25 mouse cellular contexts compared by ENCODE assay signal in genomic region chr17:8775571-8776161, GRCm38 (mm10).
DNase-seq lines count a peak whose midpoint lies in the region; ATAC-seq and TF ChIP-seq lines count a peak whose summit lies in the region.
"Had no signal": no experiment of that assay in that cellular context is flagged by ENCODE, and none has a peak within 500 bp of the region (broad histone marks: within the 10 kb centered on the region; RNA-seq: fewer than 3 reads in every experiment).

No protein-coding gene starts in this region.

- no peak overlapping the region for H3K4me2 ChIP-seq in hindbrain, embryonic 15.5 days
- no peak overlapping the region for H3K4me2 ChIP-seq in hindbrain, embryonic 14.5 days (replicated peaks)
- H3K4me2 ChIP-seq: embryonic facial prominence, embryonic 15.5 days; forebrain, embryonic 13.5 days; limb, embryonic 15.5 days; liver, embryonic 13.5 days; midbrain, embryonic 13.5 days had no signal

- H3K4me1 ChIP-seq in hindbrain, embryonic 15.5 days (replicated peaks) = no peaks in the 10 kb centered on the region
- H3K4me1 ChIP-seq in hindbrain, embryonic 14.5 days (replicated peaks; ENCODE audit: control insufficient read depth, insufficient read depth, low read length) = no peaks in the 10 kb centered on the region
- H3K4me1 ChIP-seq in ES-E14 (ENCODE audit: control insufficient read depth in 2 of 2, insufficient read depth in 2 of 2, low read length in 2 of 2, poor library complexity in 1 of 2) = peaks cover 0 to 2% of the 10 kb centered on the region in 2 experiments; a peak in 1 of 4 replicates
- H3K4me1 ChIP-seq: embryonic facial prominence, embryonic 10.5 days; embryonic facial prominence, embryonic 15.5 days; forebrain, embryonic 13.5 days; limb, embryonic 15.5 days; liver, embryonic 13.5 days; midbrain, embryonic 13.5 days had no signal

- no peaks in the 10 kb centered on the region for H3K9me3 ChIP-seq in hindbrain, embryonic 15.5 days
- no peaks in the 10 kb centered on the region for H3K9me3 ChIP-seq in hindbrain, embryonic 14.5 days (ENCODE audit: control insufficient read depth, low read length)
- no peaks in the 10 kb centered on the region for H3K9me3 ChIP-seq in ES-E14 (ENCODE audit: control insufficient read depth, insufficient read depth, low read depth, low read length)
- H3K9me3 ChIP-seq: embryonic facial prominence, embryonic 10.5 days; embryonic facial prominence, embryonic 15.5 days; forebrain, embryonic 13.5 days; hindbrain, embryonic 10.5 days; limb, embryonic 15.5 days; liver, embryonic 13.5 days; megakaryocyte, embryonic 14.5 days; midbrain, embryonic 13.5 days had no signal

- in situ Hi-C loops in ES-E14 (cut with MboI; ENCODE audit: low sequenced_read_pairs in 2 of 2, unreplicated experiment in 2 of 2) = no loop called here

- WGBS in hindbrain, embryonic 15.5 days = 79% methylated on average over 11 of the region's 11 CpGs
- WGBS in hindbrain, embryonic 14.5 days = 75% methylated on average over 11 of the region's 11 CpGs

- H3K9ac ChIP-seq in hindbrain, embryonic 15.5 days = no peak overlapping the region
- no peak overlapping the region for H3K9ac ChIP-seq in hindbrain, embryonic 14.5 days
- no peak overlapping the region for H3K9ac ChIP-seq in ES-E14 (ENCODE audit: insufficient read depth, low read depth, low read length, poor library complexity, severe bottlenecking)
- H3K9ac ChIP-seq: embryonic facial prominence, embryonic 15.5 days; forebrain, embryonic 13.5 days; limb, embryonic 15.5 days; liver, embryonic 13.5 days; midbrain, embryonic 13.5 days had no signal

- H3K27me3 ChIP-seq in hindbrain, embryonic 15.5 days = no peaks in the 10 kb centered on the region
- no peaks in the 10 kb centered on the region for H3K27me3 ChIP-seq in hindbrain, embryonic 14.5 days (ENCODE audit: control insufficient read depth, insufficient read depth, low read length)
- H3K27me3 ChIP-seq: embryonic facial prominence, embryonic 15.5 days; forebrain, embryonic 13.5 days; limb, embryonic 15.5 days; liver, embryonic 13.5 days; midbrain, embryonic 13.5 days had no signal

- peak; percentile 59 for ATAC-seq in hindbrain, embryonic 15.5 days (ENCODE audit: low FRiP score, low read depth)
- ATAC-seq in hindbrain, embryonic 14.5 days (ENCODE audit: low FRiP score) = no peak
- ATAC-seq: activated CD4-positive, CD25-positive, alpha-beta regulatory T cell, adult 4 months; CD4-positive, CD25-positive, alpha-beta regulatory T cell, adult 4 months; forebrain, embryonic 13.5 days; intestine, postnatal 0 days; lung, postnatal 0 days; midbrain, embryonic 13.5 days had no signal

- no peaks in the 10 kb centered on the region for H3K36me3 ChIP-seq in hindbrain, embryonic 15.5 days
- H3K36me3 ChIP-seq in hindbrain, embryonic 14.5 days (replicated peaks; ENCODE audit: control insufficient read depth, insufficient read depth) = no peaks in the 10 kb centered on the region
- no peaks in the 10 kb centered on the region for H3K36me3 ChIP-seq in ES-E14 (ENCODE audit: control insufficient read depth, insufficient read depth, low read length, poor library complexity, severe bottlenecking)
- H3K36me3 ChIP-seq: embryonic facial prominence, embryonic 10.5 days; embryonic facial prominence, embryonic 15.5 days; hindbrain, embryonic 10.5 days; limb, embryonic 15.5 days; liver, embryonic 13.5 days; midbrain, embryonic 13.5 days had no signal

- no peak overlapping the region for H3K27ac ChIP-seq in hindbrain, embryonic 15.5 days (replicated peaks)
- H3K27ac ChIP-seq in hindbrain, embryonic 14.5 days = no peak overlapping the region
- H3K27ac ChIP-seq in ES-E14 (ENCODE audit: insufficient read depth, low read depth, low read length, poor library complexity, severe bottlenecking) = peak overlapping the region; percentile 28; the same call in 1 of the 2 replicates
- H3K27ac ChIP-seq: embryonic facial prominence, embryonic 10.5 days; embryonic facial prominence, embryonic 15.5 days; forebrain, embryonic 13.5 days; hindbrain, embryonic 10.5 days; limb, embryonic 15.5 days; liver, embryonic 13.5 days; midbrain, embryonic 13.5 days had no signal

- H3K4me3 ChIP-seq in hindbrain, embryonic 15.5 days = no peak overlapping the region
- no peak overlapping the region for H3K4me3 ChIP-seq in hindbrain, embryonic 14.5 days (replicated peaks; ENCODE audit: low read length)
- H3K4me3 ChIP-seq in ES-E14 (ENCODE audit: insufficient read depth in 1 of 2, low read depth in 1 of 2, low read length in 2 of 2, poor library complexity in 1 of 2, severe bottlenecking in 1 of 2) = no peak overlapping the region
- H3K4me3 ChIP-seq: embryonic facial prominence, embryonic 10.5 days; embryonic facial prominence, embryonic 15.5 days; forebrain, embryonic 13.5 days; hindbrain, embryonic 10.5 days; limb, embryonic 15.5 days; liver, embryonic 13.5 days; megakaryocyte, embryonic 14.5 days; midbrain, embryonic 13.5 days had no signal

- DNase-seq in cerebellum, adult 9-11 months = peak; percentile 32
- DNase-seq in cerebellum, postnatal 4 days (ENCODE audit: low spot score in 2 of 2) = no peak
- DNase-seq in hindbrain, embryonic 14.5 days (ENCODE audit: low spot score) = no peak
- no peak for DNase-seq in ES-E14 (ENCODE audit: low read depth, low spot score)
- DNase-seq in brain, adult 2 months (ENCODE audit: low read depth, low spot score) = peak; percentile 52
- no peak for DNase-seq in spleen, postnatal 10 days (ENCODE audit: low spot score in 2 of 2)
- DNase-seq: adrenal gland, adult 2 months; heart, postnatal 14 days; kidney, adult 9 months; kidney, postnatal 10 days; liver, embryonic 13.5 days; lung, adult 18-20 months; lung, postnatal 4 days had no signal

TF ChIP-seq in ES-E14, 5 proteins besides CTCF, POLR2A, EP300 and RAD21:
- no peak for TF ChIP-seq HCFC1 (IDR thresholded peaks at IDR 0.05; ENCODE audit: borderline replicate concordance, insufficient read depth, low read length)
- TF ChIP-seq MAFK (IDR thresholded peaks at IDR 0.05; ENCODE audit: insufficient read depth, low read depth, low read length) = no peak
- no peak for TF ChIP-seq ZNF384 (IDR thresholded peaks at IDR 0.05; ENCODE audit: low read depth, low read length)
- TF ChIP-seq CHD2 (IDR thresholded peaks at IDR 0.05; ENCODE audit: low read depth, low read length) = no peak
- TF ChIP-seq ZC3H11A (IDR thresholded peaks at IDR 0.05; ENCODE audit: borderline replicate concordance, low read depth, low read length) = no peak

Comparison
In these comparisons a context has a peak if more than half of its experiments do, and no peak if none do; other contexts are left out.
1. DNase-seq: peak in cerebellum, adult 9-11 months (single experiment) and brain, adult 2 months (single experiment); none in cerebellum, postnatal 4 days (0 of 2), hindbrain, embryonic 14.5 days (single experiment), ES-E14 (single experiment) and spleen, postnatal 10 days (0 of 2).